Mouse (Mus musculus) ES-E14 (cell line): ENCODE results near the gene Pklr. TPM values are rescaled to one million over a fixed set of nuclear protein-coding genes. Genes with fewer than 3 reads are reported as not detected.

Source experiments
- DNase-seq: peaks from one replicate; pipeline ENCODE4 v3.0.0-alpha.2; 2013; ENCODE audit warnings: low read depth, low spot score
- H3K27ac ChIP-seq: 2 replicates; pipeline ENCODE4 v1.5.1; 2012; ENCODE audit warnings: low read depth, mild to moderate bottlenecking, low read length, moderate library complexity, mixed read lengths; ENCODE audit not compliant: poor library complexity, insufficient read depth, severe bottlenecking
- H3K36me3 ChIP-seq: 2 replicates; pipeline ENCODE4 v1.6.1; 2012; ENCODE audit warnings: mild to moderate bottlenecking, low read length, moderate library complexity, mixed read lengths; ENCODE audit not compliant: control insufficient read depth, poor library complexity, insufficient read depth, severe bottlenecking
- H3K4me1 ChIP-seq, 2 experiments: fragments of 150-350 bp in 1 of 2; sonication (generic) in 1 of 2; 2 replicates each; pipeline ENCODE4 v1.6.1; 2012; ENCODE audit warnings: low read length in 2 of 2, mild to moderate bottlenecking in 1 of 2, mixed read lengths in 1 of 2; ENCODE audit not compliant: control insufficient read depth in 2 of 2, insufficient read depth in 2 of 2, poor library complexity in 1 of 2
- H3K4me3 ChIP-seq, 2 experiments: fragments of 150-350 bp in 1 of 2; sonication (generic) in 1 of 2; 2 replicates each; pipeline ENCODE4 v1.5.1; 2012; ENCODE audit warnings: low read length in 2 of 2, low read depth in 1 of 2, mild to moderate bottlenecking in 1 of 2, mixed read lengths in 1 of 2; ENCODE audit not compliant: insufficient read depth in 1 of 2, poor library complexity in 1 of 2, severe bottlenecking in 1 of 2
- H3K9ac ChIP-seq: 2 replicates; pipeline ENCODE4 v1.6.1; 2012; ENCODE audit warnings: low read depth, mild to moderate bottlenecking, low read length, mixed read lengths; ENCODE audit not compliant: poor library complexity, insufficient read depth, severe bottlenecking
- H3K9me3 ChIP-seq: fragments of 150-350 bp; sonication (generic); 2 replicates; pipeline ENCODE4 v1.6.1; 2012; ENCODE audit warnings: low read depth, mild to moderate bottlenecking, low read length; ENCODE audit not compliant: control insufficient read depth, insufficient read depth
- CHD2 ChIP-seq: IDR thresholded peaks from 2 replicates; pipeline ENCODE4 v1.6.1; 2014; ENCODE audit warnings: mild to moderate bottlenecking, low read depth, low read length, inconsistent platforms
- HCFC1 ChIP-seq: IDR thresholded peaks from 2 replicates; pipeline ENCODE4 v1.6.1; 2012; ENCODE audit warnings: low read length, inconsistent platforms, borderline replicate concordance; ENCODE audit not compliant: insufficient read depth
- MAFK ChIP-seq: IDR thresholded peaks from 2 replicates; pipeline ENCODE4 v1.6.1; 2014; ENCODE audit warnings: mild to moderate bottlenecking, low read depth, low read length, inconsistent platforms; ENCODE audit not compliant: insufficient read depth
- ZC3H11A ChIP-seq: IDR thresholded peaks from 2 replicates; pipeline ENCODE4 v1.6.1; 2012; ENCODE audit warnings: low read depth, mild to moderate bottlenecking, inconsistent platforms, low read length, borderline replicate concordance
- ZNF384 ChIP-seq: IDR thresholded peaks from 2 replicates; pipeline ENCODE4 v1.6.1; 2012; ENCODE audit warnings: low read depth, low read length, inconsistent platforms
- in situ Hi-C, 2 experiments: fragments of 600-800 bp; cut with MboI; formaldehyde crosslinking; loops; one replicate each; pipeline ENCODE4 v1.15.1; 2025; ENCODE audit warnings: low sequenced_read_pairs in 2 of 2, inconsistent platforms in 1 of 2; ENCODE audit not compliant: unreplicated experiment in 2 of 2
- total RNA-seq: library from RNA; depleted of rRNA; stranded (reverse); fragments of 300-350 nt; gene quantifications from 2 replicates; pipeline ENCODE4 v1.2.3, GENCODE M21; 2012; rRNA removed

Pklr gene
- total RNA-seq, result 0.85 and 0.90 TPM in 2 replicates

- H3K4me1 ChIP-seq, result peaks cover 0 to 6% of the 10 kb centered on the region in 2 experiments; a peak in 1 of 4 replicates
- TF ChIP-seq CHD2 (no peak), MAFK (no peak), HCFC1 (no peak), ZNF384 (no peak), ZC3H11A (no peak)
- in situ Hi-C loops, result no loop called here
- peak within 1 kb of the TSS; percentile 60; the same call in 1 of the 2 replicates for H3K9ac ChIP-seq
- no peaks in the 10 kb centered on the region for H3K9me3 ChIP-seq
- H3K36me3 ChIP-seq, result no peaks in the 10 kb centered on the region
- H3K4me3 ChIP-seq, result peak within 1 kb of the TSS; percentile 50 to 57; a peak in 2 of 4 replicates
- no peak within 1 kb of the TSS for H3K27ac ChIP-seq
- DNase-seq, result no peak
Observed at GRCm38 (mm10) chr3:89135958-89136357, at the start of gene Pklr. TSS of gene Pklr (plus strand) at chr3:89136142.

GRCm38 (mm10) chr3:89087338-89088110, 48.4 kb upstream of the Pklr start:
- Histone ChIP-seq H3K9me3 (no peaks in the 10 kb centered on the region), H3K27ac (no peak overlapping the region), H3K36me3 (no peaks in the 10 kb centered on the region; the same call in 1 of the 2 replicates), H3K4me1 (peaks cover 3 to 23% of the 10 kb centered on the region in 2 experiments; a peak in 2 of 4 replicates), H3K4me3 (peak overlapping the region in 1 of 2 experiments; percentile 10; a peak in 1 of 4 replicates), H3K9ac (peak overlapping the region; percentile 69)
- TF ChIP-seq ZC3H11A, result 0 out of 2 replicates have a peak, but pooled peaks have one; percentile 7
- TF ChIP-seq ZNF384, result no peak
- no peak for TF ChIP-seq HCFC1
- TF ChIP-seq CHD2, result no peak
- DNase-seq, result peak; percentile 87
- in situ Hi-C loops, result no loop called here

DNA sequence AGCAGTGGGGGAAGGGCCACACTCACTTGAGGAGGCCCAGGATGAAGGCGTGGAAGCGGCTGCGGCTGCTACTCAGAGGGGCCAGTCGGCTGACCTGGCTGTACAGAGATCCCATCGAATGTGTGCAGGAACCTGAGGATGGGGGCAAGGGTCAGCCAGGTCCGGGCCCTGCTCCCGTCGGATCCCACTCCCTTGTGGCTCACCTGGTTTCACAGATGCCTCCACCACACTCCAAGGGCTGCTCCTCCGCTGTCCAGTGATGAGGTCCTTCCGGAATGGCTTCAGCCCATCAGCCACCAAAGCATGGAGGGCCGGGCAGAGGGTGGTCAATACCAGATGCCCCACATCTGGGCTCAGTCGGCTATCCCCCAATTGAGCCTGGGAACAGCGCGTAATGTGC, 47.0 kb upstream of the Pklr start:
- H3K4me1 ChIP-seq, result peaks cover 3 to 32% of the 10 kb centered on the region in 2 experiments; a peak in 2 of 4 replicates
- no peak overlapping the region for H3K27ac ChIP-seq
- DNase-seq, result no peak
- no peak overlapping the region for H3K9ac ChIP-seq
- peaks cover 2% of the 10 kb centered on the region; the same call in 1 of the 2 replicates for H3K36me3 ChIP-seq
- in situ Hi-C loops, result no loop called here
- no peaks in the 10 kb centered on the region for H3K9me3 ChIP-seq
- TF ChIP-seq MAFK (no peak), CHD2 (no peak), ZNF384 (no peak), HCFC1 (no peak), ZC3H11A (no peak)
- H3K4me3 ChIP-seq, result no peak overlapping the region

DNA sequence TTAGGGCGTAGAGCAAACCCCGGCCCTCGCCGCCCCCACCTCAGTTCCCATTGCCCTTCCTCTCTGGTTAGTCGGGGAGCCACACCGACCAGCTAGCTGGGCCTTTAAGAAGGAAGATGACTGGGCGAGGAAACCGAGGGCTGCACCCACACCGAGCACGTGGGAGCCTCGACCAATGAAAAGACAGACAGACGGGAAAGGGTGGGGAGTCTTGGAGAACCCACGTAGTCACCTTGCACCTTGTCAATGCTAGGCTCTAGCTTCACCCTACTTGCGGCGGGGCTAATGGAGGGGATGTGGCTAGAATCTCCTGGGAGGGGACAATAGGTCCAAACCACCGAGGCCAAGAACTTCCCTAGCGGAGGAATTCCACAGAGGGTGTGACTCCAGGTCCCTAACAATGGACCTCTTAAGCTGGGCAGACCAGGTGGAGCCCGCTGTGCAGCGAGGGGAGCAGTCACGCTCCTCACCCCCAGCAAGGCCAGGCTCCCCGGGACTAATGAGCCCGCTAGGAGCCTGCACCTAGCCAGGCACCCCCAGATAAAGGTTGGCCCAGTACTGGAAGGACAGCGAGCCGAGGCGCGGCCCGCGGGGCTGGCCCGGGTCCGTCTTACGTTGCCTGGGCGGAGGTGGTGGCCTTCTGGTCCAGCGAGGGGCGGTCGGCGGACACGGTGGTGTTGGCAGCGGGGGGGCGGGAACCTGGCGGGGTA, 45.9 kb upstream of the Pklr start:
- Histone ChIP-seq H3K27ac (no peak overlapping the region), H3K36me3 (peaks cover 12% of the 10 kb centered on the region; the same call in 1 of the 2 replicates), H3K9me3 (no peaks in the 10 kb centered on the region), H3K4me1 (peaks cover 3 to 33% of the 10 kb centered on the region in 2 experiments; a peak in 2 of 4 replicates), H3K4me3 (peak overlapping the region; percentile 78 to 82), H3K9ac (peak overlapping the region; percentile 47)
- in situ Hi-C loops, result no loop called here
- TF ChIP-seq ZC3H11A (no peak), CHD2 (no peak), ZNF384 (no peak), HCFC1 (no peak), MAFK (no peak)
- peak; percentile 78 for DNase-seq
